Mouse (Mus musculus) cortical plate, adult 2 months (tissue): ENCODE results near the gene Gm11096.

ENCODE experiments used
- CTCF ChIP-seq: fragments of 200-500 bp; IDR thresholded peaks from 2 replicates; pipeline ENCODE4 v1.5.1; 2011; ENCODE audit warnings: mild to moderate bottlenecking, control low read depth, low read length; ENCODE audit not compliant: insufficient read depth; ENCODE audit errors: extremely low read depth
- POLR2A ChIP-seq: fragments of 200-500 bp; IDR thresholded peaks from 2 replicates; pipeline ENCODE4 v1.6.1; 2011; ENCODE audit warnings: mild to moderate bottlenecking, low read length, control low read depth; ENCODE audit not compliant: insufficient read depth; ENCODE audit errors: extremely low read depth

GRCm38 (mm10) chr17:81481843-81482490 is 40.4 kb downstream of the Gm11096 start:
- TF ChIP-seq CTCF (no peak), POLR2A (no peak)
